Mouse (Mus musculus) neural tube, embryonic 15.5 days (tissue): Measurements from ENCODE around the gene Ripor2. TPM values are rescaled to one million over a fixed set of nuclear protein-coding genes. Genes with fewer than 3 reads are reported as not detected.

Experiments
- ATAC-seq: fragments of 200-750 bp; cut with Nextera tagmentation; 2 replicates; pipeline ENCODE4 v1.8.0; 2017; ENCODE audit warnings: mild to moderate bottlenecking, moderate TSS enrichment, moderate library complexity; ENCODE audit not compliant: low FRiP score
- H3K27ac ChIP-seq: fragments of 300-500 bp; sonication (generic); replicated peaks from 2 replicates; pipeline ENCODE4 v1.5.1; 2015; ENCODE audit warnings: mild to moderate bottlenecking, inconsistent platforms
- H3K27me3 ChIP-seq: fragments of 300-500 bp; sonication (generic); replicated peaks from 2 replicates; pipeline ENCODE4 v1.6.1; 2015; ENCODE audit warnings: inconsistent platforms
- H3K36me3 ChIP-seq: fragments of 300-500 bp; sonication (generic); 2 replicates; pipeline ENCODE4 v1.6.1; 2015; ENCODE audit warnings: inconsistent platforms
- H3K4me1 ChIP-seq: fragments of 300-500 bp; sonication (generic); 2 replicates; pipeline ENCODE4 v1.6.1; 2015; ENCODE audit warnings: inconsistent platforms
- H3K4me2 ChIP-seq: fragments of 300-500 bp; sonication (generic); 2 replicates; pipeline ENCODE4 v1.6.1; 2015; ENCODE audit warnings: inconsistent platforms, mild to moderate bottlenecking, moderate library complexity
- H3K4me3 ChIP-seq: fragments of 300-500 bp; sonication (generic); replicated peaks from 2 replicates; pipeline ENCODE4 v1.5.1; 2015; ENCODE audit warnings: mild to moderate bottlenecking, inconsistent platforms
- H3K9ac ChIP-seq: fragments of 300-500 bp; sonication (generic); replicated peaks from 2 replicates; pipeline ENCODE4 v1.6.1; 2015; ENCODE audit warnings: mild to moderate bottlenecking, inconsistent platforms
- H3K9me3 ChIP-seq: fragments of 300-500 bp; sonication (generic); replicated peaks from 2 replicates; pipeline ENCODE4 v1.6.1; 2016; ENCODE audit warnings: inconsistent platforms
- WGBS: fragments of 180-500 bp; shearing (Covaris S2); methylation state at CpG from one replicate; pipeline ENCODE4 v1.1.7; 2015; ENCODE audit warnings: mixed read lengths; 5-methylcytosine and 5-hydroxymethylcytosine counted together
- polyA plus RNA-seq: library from polyadenylated mRNA; unstranded; fragments of >200 nt; fragmentation: Nextera tagmentation; extraction: Ambion mirVana; gene quantifications from 2 replicates; pipeline ENCODE4 v1.2.1, GENCODE M21; 2015

Gene Ripor2
- polyA plus RNA-seq, 1 experiment from 2014 or later, result 24.0 TPM

GRCm38 (mm10) chr13:24565230-24565949 lies 16.6 kb upstream of the Ripor2 start:
- Histone ChIP-seq H3K27ac (peak overlapping the region; percentile 61), H3K4me1 (0 out of 2 replicates have a peak, but pooled peaks cover 5% of the 10 kb centered on the region), H3K36me3 (no peaks in the 10 kb centered on the region), H3K27me3 (no peaks in the 10 kb centered on the region), H3K9me3 (no peaks in the 10 kb centered on the region), H3K4me2 (no peak overlapping the region), H3K4me3 (no peak overlapping the region), H3K9ac (no peak overlapping the region)
- WGBS, result 72% methylated on average over 8 of the region's 8 CpGs
- ATAC-seq, result no peak

- no peak overlapping the region for H3K9ac ChIP-seq
- peak overlapping the region; percentile 61; the same call in 1 of the 2 replicates for H3K27ac ChIP-seq
- H3K4me1 ChIP-seq, result 0 out of 2 replicates have a peak, but pooled peaks cover 5% of the 10 kb centered on the region
- no peaks in the 10 kb centered on the region for H3K36me3 ChIP-seq
- H3K27me3 ChIP-seq, result no peaks in the 10 kb centered on the region
- no peaks in the 10 kb centered on the region for H3K9me3 ChIP-seq
- H3K4me2 ChIP-seq, result no peak overlapping the region
- 37% methylated on average over 3 of the region's 3 CpGs for WGBS
- ATAC-seq, result no peak
- no peak overlapping the region for H3K4me3 ChIP-seq
These were observed 16.1 kb upstream of the Ripor2 start for GRCm38 (mm10) chr13:24565950-24566320.

GRCm38 (mm10) chr13:24567176-24567811 lies 14.7 kb upstream of the Ripor2 start:
- ATAC-seq, result no peak
- H3K27ac ChIP-seq, result no peak overlapping the region
- H3K36me3 ChIP-seq, result no peaks in the 10 kb centered on the region
- no peaks in the 10 kb centered on the region for H3K9me3 ChIP-seq
- H3K4me2 ChIP-seq, result no peak overlapping the region
- 89% methylated on average over 11 of the region's 11 CpGs for WGBS
- H3K4me1 ChIP-seq, result 0 out of 2 replicates have a peak, but pooled peaks cover 5% of the 10 kb centered on the region
- H3K9ac ChIP-seq, result no peak overlapping the region
- no peaks in the 10 kb centered on the region for H3K27me3 ChIP-seq
- no peak overlapping the region for H3K4me3 ChIP-seq

GRCm38 (mm10) chr13:24569066-24569465 lies 12.9 kb upstream of the Ripor2 start:
- no peaks in the 10 kb centered on the region for H3K9me3 ChIP-seq
- H3K4me2 ChIP-seq, result no peak overlapping the region
- whole genome bisulfite sequencing, result 84% methylated on average over 4 of the region's 4 CpGs
- no peak overlapping the region for H3K9ac ChIP-seq
- no peak overlapping the region for H3K4me3 ChIP-seq
- H3K4me1 ChIP-seq, result peaks cover 10% of the 10 kb centered on the region; the same call in 1 of the 2 replicates
- ATAC-seq, result no peak
- no peaks in the 10 kb centered on the region for H3K27me3 ChIP-seq
- H3K27ac ChIP-seq, result no peak overlapping the region
- H3K36me3 ChIP-seq, result no peaks in the 10 kb centered on the region

- H3K9me3 ChIP-seq, result no peaks in the 10 kb centered on the region
- ATAC-seq, result no peak
- H3K27ac ChIP-seq, result no peak overlapping the region
- no peak overlapping the region for H3K9ac ChIP-seq
- H3K36me3 ChIP-seq, result no peaks in the 10 kb centered on the region
- no peak overlapping the region for H3K4me3 ChIP-seq
- 51% methylated on average over 2 of the region's 2 CpGs for WGBS
- no peaks in the 10 kb centered on the region for H3K27me3 ChIP-seq
- H3K4me1 ChIP-seq, result peaks cover 8% of the 10 kb centered on the region; the same call in 1 of the 2 replicates
- no peak overlapping the region for H3K4me2 ChIP-seq
These were observed 11.3 kb upstream of the Ripor2 start for GRCm38 (mm10) chr13:24570716-24571115.

GRCm38 (mm10) chr13:24571906-24572305 lies 10.1 kb upstream of the Ripor2 start:
- Histone ChIP-seq H3K9ac (no peak overlapping the region), H3K9me3 (no peaks in the 10 kb centered on the region), H3K36me3 (no peaks in the 10 kb centered on the region), H3K27ac (no peak overlapping the region), H3K4me1 (peaks cover 16% of the 10 kb centered on the region), H3K27me3 (no peaks in the 10 kb centered on the region), H3K4me2 (no peak overlapping the region), H3K4me3 (no peak overlapping the region)
- no peak for ATAC-seq
- 89% methylated on average over 6 of the region's 6 CpGs for WGBS

GRCm38 (mm10) chr13:24575126-24575525 lies 6.9 kb upstream of the Ripor2 start:
- H3K4me3 ChIP-seq, result no peak overlapping the region
- H3K9me3 ChIP-seq, result no peaks in the 10 kb centered on the region
- no peaks in the 10 kb centered on the region for H3K36me3 ChIP-seq
- no peak overlapping the region for H3K27ac ChIP-seq
- WGBS, result 91% methylated on average over 3 of the region's 3 CpGs
- H3K9ac ChIP-seq, result no peak overlapping the region
- peaks cover 21% of the 10 kb centered on the region for H3K4me1 ChIP-seq
- no peak for ATAC-seq
- no peak overlapping the region for H3K4me2 ChIP-seq
- H3K27me3 ChIP-seq, result no peaks in the 10 kb centered on the region

GRCm38 (mm10) chr13:24576338-24577119 lies 5.5 kb upstream of the Ripor2 start:
- Histone ChIP-seq H3K4me3 (no peak overlapping the region), H3K9ac (no peak overlapping the region), H3K27ac (peak overlapping the region; percentile 79), H3K4me1 (peaks cover 21% of the 10 kb centered on the region), H3K36me3 (no peaks in the 10 kb centered on the region), H3K9me3 (no peaks in the 10 kb centered on the region), H3K27me3 (no peaks in the 10 kb centered on the region), H3K4me2 (no peak overlapping the region)
- peak; percentile 94 for ATAC-seq
- 43% methylated on average over 11 of the region's 11 CpGs for WGBS

GRCm38 (mm10) chr13:24578317-24578716 lies 3.7 kb upstream of the Ripor2 start:
- Histone ChIP-seq H3K27me3 (no peaks in the 10 kb centered on the region), H3K4me3 (no peak overlapping the region), H3K27ac (no peak overlapping the region), H3K4me2 (no peak overlapping the region), H3K36me3 (no peaks in the 10 kb centered on the region), H3K9ac (no peak overlapping the region), H3K9me3 (no peaks in the 10 kb centered on the region), H3K4me1 (peaks cover 20% of the 10 kb centered on the region)
- no peak for ATAC-seq

- Histone ChIP-seq H3K36me3 (no peaks in the 10 kb centered on the region), H3K9me3 (no peaks in the 10 kb centered on the region), H3K4me2 (no peak overlapping the region), H3K4me1 (peaks cover 15% of the 10 kb centered on the region), H3K4me3 (no peak overlapping the region), H3K27me3 (no peaks in the 10 kb centered on the region), H3K9ac (no peak overlapping the region), H3K27ac (no peak overlapping the region)
- WGBS, result 94% methylated on average over 8 of the region's 8 CpGs
- no peak for ATAC-seq
These were observed 1.2 kb upstream of the Ripor2 start for GRCm38 (mm10) chr13:24580759-24581158.

- Histone ChIP-seq H3K36me3 (no peaks in the 10 kb centered on the region), H3K4me2 (no peak overlapping the region), H3K9ac (no peak overlapping the region), H3K27ac (no peak overlapping the region), H3K9me3 (no peaks in the 10 kb centered on the region), H3K27me3 (no peaks in the 10 kb centered on the region), H3K4me1 (no peaks in the 10 kb centered on the region), H3K4me3 (no peak overlapping the region)
- 91% methylated on average over 5 of the region's 5 CpGs for WGBS
- ATAC-seq, result no peak
These were observed 2.4 kb downstream of the Ripor2 start for GRCm38 (mm10) chr13:24584403-24584802.
